11 mouse cellular contexts compared by ENCODE assay signal in the genomic region with DNA sequence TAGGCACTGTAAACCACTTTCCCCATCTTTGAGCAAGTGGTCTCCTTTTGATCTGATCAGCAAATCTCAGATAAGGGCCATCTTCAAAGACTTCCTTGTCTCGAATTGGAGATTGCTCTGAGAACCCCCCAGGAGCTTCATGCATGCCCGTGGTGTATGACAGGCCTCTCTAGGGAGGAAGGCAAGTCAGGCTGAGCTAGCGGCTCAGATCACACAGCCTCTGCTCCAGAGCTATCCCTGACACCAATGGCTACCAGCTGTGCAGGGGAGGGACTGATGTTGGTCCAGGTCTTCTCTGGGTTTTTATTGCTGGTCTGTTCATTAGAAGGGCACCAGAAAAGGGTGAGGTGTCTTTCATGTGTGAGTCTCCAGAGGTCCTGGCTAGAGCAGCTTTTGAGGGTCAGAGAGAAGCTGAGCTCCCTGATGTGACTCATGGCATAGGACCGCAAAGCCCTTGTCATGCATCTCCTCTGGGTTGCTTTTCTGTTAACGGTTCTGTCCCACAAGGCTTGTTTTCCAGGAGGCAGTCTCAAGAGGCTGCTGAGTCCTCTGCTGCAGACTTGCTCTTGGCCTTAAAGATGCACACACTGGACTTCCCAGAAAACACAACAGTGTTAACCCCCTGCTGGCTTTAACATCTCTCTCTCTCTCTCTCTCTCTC.
DNase-seq lines count a peak whose midpoint lies in the region; ATAC-seq lines count a peak whose summit lies in the region.
"Had no signal": no experiment of that assay in that cellular context is flagged by ENCODE, and none has a peak within 500 bp of the region (broad histone marks: within the 10 kb centered on the region; RNA-seq: fewer than 3 reads in every experiment).

No protein-coding gene starts in this region.

- H3K27me3 ChIP-seq in hindbrain, embryonic 10.5 days (ENCODE audit: insufficient read depth, poor library complexity, severe bottlenecking): peaks cover 70% of the 10 kb centered on the region
- no peaks in the 10 kb centered on the region for H3K27me3 ChIP-seq in hindbrain, embryonic 11.5 days (ENCODE audit: control insufficient read depth, insufficient read depth, low read length)
- H3K27me3 ChIP-seq in neural tube, embryonic 15.5 days (replicated peaks): peaks cover 9% of the 10 kb centered on the region; the same call in 1 of the 2 replicates
- H3K27me3 ChIP-seq in stomach, embryonic 16.5 days (ENCODE audit: control insufficient read depth, insufficient read depth, low read length): no peaks in the 10 kb centered on the region

- ATAC-seq in hindbrain, embryonic 11.5 days (ENCODE audit: low FRiP score): no peak
- no peak for ATAC-seq in neural tube, embryonic 15.5 days (ENCODE audit: low FRiP score)
- ATAC-seq in stomach, embryonic 16.5 days (ENCODE audit: insufficient read depth, low FRiP score): no peak
- no peak for ATAC-seq in inflammation-experienced regulatory T-cells, adult 6 months
- ATAC-seq: liver, embryonic 12.5 days had no signal

- no peaks in the 10 kb centered on the region for H3K36me3 ChIP-seq in hindbrain, embryonic 10.5 days
- H3K36me3 ChIP-seq in hindbrain, embryonic 11.5 days (ENCODE audit: control insufficient read depth, insufficient read depth, low read length): no peaks in the 10 kb centered on the region
- H3K36me3 ChIP-seq in neural tube, embryonic 15.5 days: no peaks in the 10 kb centered on the region
- no peaks in the 10 kb centered on the region for H3K36me3 ChIP-seq in stomach, embryonic 16.5 days (ENCODE audit: control insufficient read depth, insufficient read depth, low read length)
- H3K36me3 ChIP-seq: forebrain, embryonic 12.5 days; liver, embryonic 12.5 days had no signal

- no peaks in the 10 kb centered on the region for H3K9me3 ChIP-seq in hindbrain, embryonic 10.5 days
- H3K9me3 ChIP-seq in hindbrain, embryonic 11.5 days (ENCODE audit: control insufficient read depth, low read length): no peaks in the 10 kb centered on the region
- H3K9me3 ChIP-seq in neural tube, embryonic 15.5 days (replicated peaks): no peaks in the 10 kb centered on the region
- H3K9me3 ChIP-seq in stomach, embryonic 16.5 days (replicated peaks; ENCODE audit: control insufficient read depth, low read length): no peaks in the 10 kb centered on the region
- H3K9me3 ChIP-seq: forebrain, embryonic 12.5 days; liver, embryonic 12.5 days had no signal

- no peak overlapping the region for H3K4me2 ChIP-seq in hindbrain, embryonic 11.5 days (replicated peaks; ENCODE audit: low read depth, low read length)
- no peak overlapping the region for H3K4me2 ChIP-seq in neural tube, embryonic 15.5 days
- H3K4me2 ChIP-seq in stomach, embryonic 16.5 days (ENCODE audit: low read depth, low read length): no peak overlapping the region
- H3K4me2 ChIP-seq: forebrain, embryonic 12.5 days; liver, embryonic 12.5 days had no signal

- DNase-seq in hindbrain, embryonic 10.5 days (ENCODE audit: low spot score): no peak
- no peak for DNase-seq in hindbrain, embryonic 11.5 days (ENCODE audit: low spot score)
- DNase-seq in neural tube, embryonic 10.5 days (ENCODE audit: extremely low spot score, low spot score): peak; percentile 41
- peak; percentile 37 for DNase-seq in embryo, embryonic 10 days (ENCODE audit: low spot score)
- DNase-seq in left cerebral cortex, adult 11 months (ENCODE audit: low spot score): no peak
- DNase-seq: right cerebral cortex, adult 18-20 months had no signal

- H3K9ac ChIP-seq in hindbrain, embryonic 11.5 days (ENCODE audit: low read depth, low read length): no peak overlapping the region
- H3K9ac ChIP-seq in neural tube, embryonic 15.5 days (replicated peaks): no peak overlapping the region
- H3K9ac ChIP-seq in stomach, embryonic 16.5 days (ENCODE audit: low read length): no peak overlapping the region
- H3K9ac ChIP-seq: forebrain, embryonic 12.5 days; liver, embryonic 12.5 days had no signal

- peaks cover 39% of the 10 kb centered on the region for H3K4me1 ChIP-seq in hindbrain, embryonic 10.5 days (replicated peaks)
- peaks cover 5% of the 10 kb centered on the region; the same call in 1 of the 2 replicates for H3K4me1 ChIP-seq in hindbrain, embryonic 11.5 days (replicated peaks; ENCODE audit: control insufficient read depth, insufficient read depth, low read length)
- H3K4me1 ChIP-seq in neural tube, embryonic 15.5 days: peaks cover 17% of the 10 kb centered on the region
- peaks cover 12% of the 10 kb centered on the region; the same call in 1 of the 2 replicates for H3K4me1 ChIP-seq in stomach, embryonic 16.5 days (ENCODE audit: control insufficient read depth, insufficient read depth, low read length)
- H3K4me1 ChIP-seq: liver, embryonic 12.5 days had no signal

- H3K4me3 ChIP-seq in hindbrain, embryonic 10.5 days: no peak overlapping the region
- no peak overlapping the region for H3K4me3 ChIP-seq in hindbrain, embryonic 11.5 days (ENCODE audit: low read depth, low read length)
- no peak overlapping the region for H3K4me3 ChIP-seq in neural tube, embryonic 15.5 days (replicated peaks)
- H3K4me3 ChIP-seq in stomach, embryonic 16.5 days (replicated peaks; ENCODE audit: low read length): no peak overlapping the region
- H3K4me3 ChIP-seq: forebrain, embryonic 12.5 days; liver, embryonic 12.5 days had no signal

- peak overlapping the region; percentile 71 for H3K27ac ChIP-seq in hindbrain, embryonic 10.5 days
- no peak overlapping the region for H3K27ac ChIP-seq in hindbrain, embryonic 11.5 days (ENCODE audit: low read depth, low read length)
- no peak overlapping the region for H3K27ac ChIP-seq in neural tube, embryonic 15.5 days (replicated peaks)
- H3K27ac ChIP-seq in stomach, embryonic 16.5 days (ENCODE audit: low read length): peak overlapping the region; percentile 35; the same call in 1 of the 2 replicates
- H3K27ac ChIP-seq: forebrain, embryonic 12.5 days; liver, embryonic 12.5 days had no signal

- WGBS in hindbrain, embryonic 10.5 days: 34% methylated on average over 5 of the region's 5 CpGs
- 34% methylated on average over 5 of the region's 5 CpGs for WGBS in hindbrain, embryonic 11.5 days
- WGBS in neural tube, embryonic 15.5 days: 24% methylated on average over 5 of the region's 5 CpGs
- 32% methylated on average over 5 of the region's 5 CpGs for WGBS in stomach, embryonic 16.5 days

Comparison
In these comparisons a context has a peak if more than half of its experiments do, and no peak if none do; other contexts are left out.
1. H3K27ac ChIP-seq: peak in hindbrain, embryonic 10.5 days (single experiment) and stomach, embryonic 16.5 days (single experiment); none in hindbrain, embryonic 11.5 days (single experiment) and neural tube, embryonic 15.5 days (single experiment).
2. DNase-seq: peak in neural tube, embryonic 10.5 days (single experiment) and embryo, embryonic 10 days (single experiment); none in hindbrain, embryonic 10.5 days (single experiment), hindbrain, embryonic 11.5 days (single experiment) and left cerebral cortex, adult 11 months (single experiment).